Mouse (Mus musculus) midbrain, embryonic 14.5 days (tissue): Measurements from ENCODE around the gene Cdh13. TPM values are rescaled to one million over a fixed set of nuclear protein-coding genes. Genes with fewer than 3 reads are reported as not detected.

Experiments
- ATAC-seq: fragments of 200-750 bp; cut with Nextera tagmentation; 2 replicates; pipeline ENCODE4 v1.8.0; 2017; ENCODE audit warnings: moderate number of reproducible peaks, moderate library complexity; ENCODE audit not compliant: low FRiP score, low TSS enrichment
- DNase-seq: peaks from one replicate; pipeline ENCODE4 v3.0.0-alpha.2; 2015
- H3K27ac ChIP-seq: fragments of 300-500 bp; sonication (generic); replicated peaks from 2 replicates; pipeline ENCODE4 v1.5.1; 2014; ENCODE audit warnings: mild to moderate bottlenecking, low read depth, low read length, moderate library complexity
- H3K27me3 ChIP-seq: fragments of 300-500 bp; sonication (generic); 2 replicates; pipeline ENCODE4 v1.6.1; 2014; ENCODE audit warnings: low read length, control low read depth, mixed read lengths; ENCODE audit not compliant: control insufficient read depth, insufficient read depth
- H3K36me3 ChIP-seq: fragments of 300-500 bp; sonication (generic); 2 replicates; pipeline ENCODE4 v1.6.1; 2014; ENCODE audit warnings: low read length, control low read depth; ENCODE audit not compliant: control insufficient read depth, insufficient read depth
- H3K4me1 ChIP-seq: fragments of 300-500 bp; sonication (generic); 2 replicates; pipeline ENCODE4 v1.6.1; 2014; ENCODE audit warnings: mild to moderate bottlenecking, antibody characterized with exemption, low read length, control low read depth; ENCODE audit not compliant: control insufficient read depth, insufficient read depth
- H3K4me2 ChIP-seq: fragments of 300-500 bp; sonication (generic); 2 replicates; pipeline ENCODE4 v1.6.1; 2014; ENCODE audit warnings: mild to moderate bottlenecking, low read length, moderate library complexity
- H3K4me3 ChIP-seq: fragments of 300-500 bp; sonication (generic); replicated peaks from 2 replicates; pipeline ENCODE4 v1.5.1; 2014; ENCODE audit warnings: low read depth, low read length
- H3K9ac ChIP-seq: fragments of 300-500 bp; sonication (generic); replicated peaks from 2 replicates; pipeline ENCODE4 v1.6.1; 2014; ENCODE audit warnings: mild to moderate bottlenecking, low read length, moderate library complexity
- H3K9me3 ChIP-seq: fragments of 300-500 bp; sonication (generic); 2 replicates; pipeline ENCODE4 v1.6.1; 2016; ENCODE audit warnings: low read length, control low read depth, mixed read lengths; ENCODE audit not compliant: control insufficient read depth
- WGBS: fragments of 180-500 bp; shearing (Covaris S2); extraction: QIAGEN DNeasy Blood & Tissue Kit; methylation state at CpG from one replicate; pipeline ENCODE4 v1.1.7; 2014; 5-methylcytosine and 5-hydroxymethylcytosine counted together
- polyA plus RNA-seq: library from polyadenylated mRNA; unstranded; fragments of >200 nt; fragmentation: Nextera tagmentation; extraction: Ambion mirVana; gene quantifications from 2 replicates; pipeline ENCODE4 v1.2.1, GENCODE M21; 2014

The Cdh13 gene
- polyA plus RNA-seq, 1 experiment from 2014 or later = 143 TPM

DNA sequence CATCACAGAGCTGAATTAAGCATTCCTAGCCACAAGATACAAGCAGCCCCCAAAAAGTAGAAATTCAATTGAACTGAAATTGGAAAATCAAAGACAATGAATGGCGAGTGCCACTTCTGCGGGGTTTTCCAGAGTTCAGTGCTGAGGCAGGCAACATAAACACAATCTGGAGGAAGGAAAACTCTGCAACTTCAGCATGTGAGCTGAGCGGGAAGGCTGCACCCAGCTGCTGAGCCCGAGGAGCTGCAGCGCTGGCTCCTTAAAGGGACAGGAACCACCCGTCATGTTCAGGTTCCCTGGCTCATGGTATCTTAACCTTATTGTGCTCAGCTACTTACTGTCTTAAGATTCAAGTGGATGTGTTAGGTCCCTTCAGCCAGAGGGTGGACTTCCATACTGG, 814.7 kb downstream of the Cdh13 start:
- DNase-seq = peak; percentile 34
- no peak overlapping the region for H3K9ac ChIP-seq
- 31% methylated on average over 6 of the region's 6 CpGs for WGBS

DNA sequence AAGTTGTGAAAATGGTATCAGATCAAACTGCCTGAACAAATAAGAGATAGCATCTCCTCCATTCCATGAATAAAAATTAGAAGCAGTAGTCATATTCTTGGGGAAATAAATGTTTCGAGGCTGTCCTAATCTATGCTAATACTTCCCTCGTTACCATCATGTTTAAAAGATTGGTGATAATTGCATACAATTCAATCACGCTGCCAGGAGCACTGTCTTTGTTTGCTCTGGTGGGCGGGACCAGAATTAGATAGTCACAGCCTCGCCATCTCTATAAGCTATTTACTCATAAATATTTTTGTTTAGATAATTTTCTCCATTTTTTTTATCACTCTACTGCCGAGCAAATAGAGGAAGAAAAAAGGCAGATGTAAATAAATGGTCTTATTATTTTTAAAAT, 819.3 kb downstream of the Cdh13 start:
- Histone ChIP-seq H3K4me2 (no peak overlapping the region), H3K27me3 (no peaks in the 10 kb centered on the region), H3K4me3 (no peak overlapping the region), H3K27ac (no peak overlapping the region), H3K4me1 (no peaks in the 10 kb centered on the region), H3K9ac (no peak overlapping the region), H3K9me3 (no peaks in the 10 kb centered on the region), H3K36me3 (no peaks in the 10 kb centered on the region)
- DNase-seq (no peak), ATAC-seq (no peak)
- whole genome bisulfite sequencing = 77% methylated on average over 6 of the region's 6 CpGs

More for the DNA sequence above, 814.7 kb downstream of the Cdh13 start:
- H3K4me3 ChIP-seq = no peak overlapping the region
- H3K4me2 ChIP-seq = no peak overlapping the region
- ATAC-seq = no peak
- no peaks in the 10 kb centered on the region for H3K27me3 ChIP-seq
- H3K9me3 ChIP-seq = no peaks in the 10 kb centered on the region
- H3K27ac ChIP-seq = no peak overlapping the region
- H3K36me3 ChIP-seq = no peaks in the 10 kb centered on the region
- no peaks in the 10 kb centered on the region for H3K4me1 ChIP-seq

DNA sequence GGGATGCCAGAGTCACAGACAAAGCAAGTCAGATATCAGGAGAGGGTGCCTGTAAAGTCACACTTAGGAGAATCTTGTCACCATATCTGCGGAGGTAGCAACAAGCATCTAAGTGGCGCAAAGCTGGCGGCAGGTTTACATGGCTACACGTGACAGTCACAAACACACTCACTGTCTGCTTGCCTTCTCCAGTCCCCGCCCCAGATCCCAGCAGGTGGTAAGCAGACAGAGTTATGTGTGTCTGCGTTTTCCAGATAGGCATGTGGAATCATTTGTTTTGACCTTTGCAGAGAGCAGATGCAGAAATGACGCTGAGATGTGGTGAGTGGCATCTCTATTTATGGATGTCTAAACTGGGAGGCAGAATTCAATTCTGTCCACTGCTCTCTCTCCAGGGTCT, 826.1 kb downstream of the Cdh13 start:
- no peak overlapping the region for H3K9ac ChIP-seq
- DNase-seq (no peak), ATAC-seq (no peak)
- H3K4me3 ChIP-seq = no peak overlapping the region
- no peaks in the 10 kb centered on the region for H3K9me3 ChIP-seq
- 75% methylated on average over 7 of the region's 7 CpGs for WGBS
- no peaks in the 10 kb centered on the region for H3K27me3 ChIP-seq
- no peak overlapping the region for H3K27ac ChIP-seq
- H3K36me3 ChIP-seq = no peaks in the 10 kb centered on the region
- H3K4me2 ChIP-seq = no peak overlapping the region
- H3K4me1 ChIP-seq = no peaks in the 10 kb centered on the region

DNA sequence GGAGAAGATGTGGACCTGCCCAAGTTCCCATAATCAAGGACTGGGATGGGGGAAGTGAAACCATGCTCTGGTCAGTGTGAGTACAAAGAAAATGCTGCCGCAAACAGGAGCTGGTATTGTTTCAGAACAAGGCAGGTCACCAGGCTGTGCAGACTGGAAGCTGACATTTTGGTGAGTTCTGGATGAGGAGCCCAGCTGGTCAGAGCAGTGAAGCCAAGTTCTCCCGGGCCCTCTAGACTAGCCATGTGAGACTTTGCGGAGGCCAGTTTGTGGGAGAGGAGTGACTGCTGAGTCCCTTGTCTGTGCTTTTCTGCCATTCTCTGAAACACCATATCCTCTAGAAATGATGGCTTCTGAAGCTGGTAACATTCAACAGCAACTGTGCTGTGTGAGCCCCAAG, 829.3 kb downstream of the Cdh13 start:
- WGBS = 91% methylated on average over 3 of the region's 3 CpGs
- Histone ChIP-seq H3K4me1 (no peaks in the 10 kb centered on the region), H3K9me3 (no peaks in the 10 kb centered on the region), H3K4me3 (no peak overlapping the region), H3K36me3 (no peaks in the 10 kb centered on the region), H3K4me2 (no peak overlapping the region), H3K9ac (no peak overlapping the region), H3K27me3 (no peaks in the 10 kb centered on the region), H3K27ac (no peak overlapping the region)
- ATAC-seq = no peak
- DNase-seq = no peak

DNA sequence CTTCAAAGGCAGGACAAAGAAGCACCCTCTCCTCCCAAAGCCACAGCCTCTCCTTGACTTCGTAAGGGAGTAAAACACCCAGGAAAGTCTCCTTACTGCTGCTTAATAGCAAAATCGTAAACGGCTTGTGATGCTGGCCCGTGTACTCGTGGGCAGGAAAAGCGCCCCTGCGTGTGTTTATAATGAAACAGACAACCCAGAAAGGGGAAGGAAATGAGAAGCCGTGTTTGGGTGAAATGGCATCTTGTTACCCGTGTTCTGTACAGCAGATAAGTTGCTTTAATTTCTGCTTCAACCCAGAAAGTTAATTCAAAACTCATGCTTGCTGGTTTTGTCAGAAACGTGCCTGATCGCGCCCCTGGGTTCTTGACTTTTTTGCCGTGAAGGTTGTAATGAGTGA, 837.7 kb downstream of the Cdh13 start:
- no peaks in the 10 kb centered on the region for H3K4me1 ChIP-seq
- no peaks in the 10 kb centered on the region for H3K36me3 ChIP-seq
- WGBS = 86% methylated on average over 13 of the region's 13 CpGs
- no peak overlapping the region for H3K9ac ChIP-seq
- no peaks in the 10 kb centered on the region for H3K9me3 ChIP-seq
- DNase-seq (no peak), ATAC-seq (no peak)
- H3K4me3 ChIP-seq = no peak overlapping the region
- no peaks in the 10 kb centered on the region for H3K27me3 ChIP-seq
- no peak overlapping the region for H3K27ac ChIP-seq
- H3K4me2 ChIP-seq = no peak overlapping the region

DNA sequence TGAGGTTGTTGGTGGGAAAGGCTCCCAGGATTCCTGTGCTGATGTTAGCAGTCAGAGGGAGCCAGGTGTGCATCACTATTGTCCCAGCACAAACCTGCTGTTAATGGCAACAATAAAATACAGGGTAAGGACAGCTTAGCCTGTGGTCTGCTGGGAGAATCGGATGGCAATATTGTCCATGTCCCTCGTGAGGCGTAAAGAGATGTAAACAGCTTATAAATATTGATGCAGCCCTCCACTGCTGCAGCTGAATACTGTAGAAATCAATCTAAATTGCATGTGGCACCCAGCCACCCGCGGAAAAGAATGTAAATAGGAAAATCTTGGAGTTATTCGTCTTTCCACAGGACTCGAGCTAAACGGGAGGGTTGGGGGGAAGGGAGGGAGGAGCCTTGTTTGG, 844.3 kb downstream of the Cdh13 start:
- Histone ChIP-seq H3K4me1 (peaks cover 11% of the 10 kb centered on the region), H3K9ac (no peak overlapping the region), H3K9me3 (no peaks in the 10 kb centered on the region), H3K36me3 (no peaks in the 10 kb centered on the region), H3K27ac (peak overlapping the region; percentile 67), H3K4me3 (no peak overlapping the region), H3K4me2 (no peak overlapping the region), H3K27me3 (no peaks in the 10 kb centered on the region)
- ATAC-seq = no peak
- WGBS = 31% methylated on average over 8 of the region's 8 CpGs
- DNase-seq = peak; percentile 56

DNA sequence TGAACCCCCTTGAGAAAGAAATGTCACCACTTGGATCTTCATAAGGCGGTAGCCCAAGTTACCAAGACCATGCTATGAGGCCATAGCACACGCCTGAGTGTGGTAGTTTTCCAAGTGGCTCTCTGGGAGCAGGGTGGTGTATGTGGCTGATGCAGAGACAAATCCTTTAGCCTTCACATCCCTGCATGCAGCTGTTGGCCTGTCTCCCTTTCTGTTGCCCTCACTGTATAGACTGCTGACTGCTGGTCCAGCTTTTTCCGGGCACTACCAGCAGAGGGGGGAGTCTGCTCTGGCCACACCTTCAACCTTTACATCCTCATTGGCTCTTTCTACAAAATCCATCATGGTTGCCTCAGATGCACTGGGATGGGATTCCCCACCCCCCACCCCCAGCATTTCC, 844.7 kb downstream of the Cdh13 start:
- Histone ChIP-seq H3K27me3 (no peaks in the 10 kb centered on the region), H3K4me1 (peaks cover 11% of the 10 kb centered on the region), H3K9me3 (no peaks in the 10 kb centered on the region), H3K27ac (peak overlapping the region; percentile 67), H3K36me3 (no peaks in the 10 kb centered on the region), H3K4me2 (no peak overlapping the region), H3K4me3 (no peak overlapping the region), H3K9ac (no peak overlapping the region)
- ATAC-seq (no peak), DNase-seq (no peak)
- 56% methylated on average over 3 of the region's 3 CpGs for WGBS

DNA sequence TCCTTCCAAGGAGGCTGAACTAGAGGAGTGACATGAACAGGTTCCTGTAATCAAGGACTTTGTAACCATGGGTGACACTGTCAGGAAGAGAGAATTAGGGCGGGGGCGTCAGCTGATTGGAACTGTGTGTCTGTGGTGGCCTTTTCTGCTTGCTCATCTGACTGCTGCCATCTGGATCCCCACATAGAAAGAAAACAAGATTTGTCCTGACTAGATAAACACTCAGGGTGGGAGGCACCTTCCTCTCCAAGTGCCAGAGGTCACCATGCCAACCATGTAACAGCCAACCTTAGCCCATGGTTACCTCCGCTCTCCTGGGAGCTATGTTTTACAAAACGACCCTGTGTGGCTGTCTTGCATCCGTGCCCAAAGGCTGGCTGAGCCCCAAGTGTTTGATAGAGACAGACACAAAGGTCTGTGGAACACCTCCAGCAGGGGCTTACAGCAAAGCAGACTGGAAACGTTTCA, 873.0 kb downstream of the Cdh13 start:
- H3K4me1 ChIP-seq = peaks cover 13% of the 10 kb centered on the region; the same call in 1 of the 2 replicates

DNA sequence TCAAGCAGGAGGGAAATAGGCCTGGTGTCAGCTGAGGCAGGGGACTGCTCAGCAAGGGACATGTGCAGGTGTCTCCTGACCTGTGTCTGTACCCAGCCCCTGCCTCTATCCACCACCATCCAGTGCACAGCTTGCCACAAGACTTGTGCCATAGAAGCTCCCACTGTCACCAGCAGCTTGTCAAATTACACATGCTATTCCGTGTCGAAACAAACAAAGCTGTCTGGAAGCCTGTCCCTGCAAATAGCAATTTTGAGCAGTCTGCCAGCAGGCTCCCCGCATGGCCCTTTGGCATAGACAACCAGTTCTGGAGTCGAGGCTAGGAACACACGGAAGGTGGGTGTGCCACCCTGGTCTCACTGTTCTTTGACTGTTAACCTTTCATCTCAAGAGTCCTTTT, 875.1 kb downstream of the Cdh13 start:
- WGBS = 66% methylated on average over 5 of the region's 5 CpGs
- ATAC-seq (no peak), DNase-seq (peak; percentile 23)
- no peaks in the 10 kb centered on the region for H3K27me3 ChIP-seq
- peaks cover 13% of the 10 kb centered on the region; the same call in 1 of the 2 replicates for H3K4me1 ChIP-seq
- H3K36me3 ChIP-seq = no peaks in the 10 kb centered on the region
- no peaks in the 10 kb centered on the region for H3K9me3 ChIP-seq
- no peak overlapping the region for H3K4me2 ChIP-seq
- H3K4me3 ChIP-seq = no peak overlapping the region
- no peak overlapping the region; the same call in 1 of the 2 replicates for H3K27ac ChIP-seq
- no peak overlapping the region for H3K9ac ChIP-seq

More for the DNA sequence above, 873.0 kb downstream of the Cdh13 start:
- DNase-seq (peak; percentile 47), ATAC-seq (no peak)
- H3K27me3 ChIP-seq = no peaks in the 10 kb centered on the region
- no peak overlapping the region for H3K4me2 ChIP-seq
- H3K27ac ChIP-seq = no peak overlapping the region
- no peaks in the 10 kb centered on the region for H3K36me3 ChIP-seq
- no peak overlapping the region for H3K9ac ChIP-seq
- H3K9me3 ChIP-seq = no peaks in the 10 kb centered on the region
- no peak overlapping the region for H3K4me3 ChIP-seq
- WGBS = 39% methylated on average over 6 of the region's 6 CpGs
